Mouse (Mus musculus): Measurements from ENCODE around the gene Myl6b. TPM values are rescaled to one million over a fixed set of nuclear protein-coding genes. Genes with fewer than 3 reads are reported as not detected.

Gene Myl6b
- polyA plus RNA-seq, 1 experiment from 2014 or later: 5.7 TPM

DNA sequence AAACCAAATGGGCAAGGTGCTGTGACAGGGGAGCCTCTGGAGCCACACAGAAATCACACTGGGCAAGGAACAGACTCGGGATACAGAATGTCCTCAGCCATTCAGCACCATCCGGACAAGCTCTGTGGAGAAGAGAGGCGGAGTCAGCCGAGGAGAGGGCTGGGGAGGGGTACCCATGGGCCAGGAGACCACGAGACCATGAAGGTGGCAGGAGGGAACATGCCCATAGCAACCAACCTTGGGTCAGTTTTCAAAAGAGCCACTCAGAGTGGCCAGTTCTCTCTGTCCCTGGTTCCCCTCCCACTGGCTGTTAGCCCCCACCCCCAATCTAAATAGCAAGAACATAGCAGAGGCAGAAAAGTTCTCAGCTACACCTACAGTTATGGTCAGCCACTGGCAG is 7.6 kb downstream of the Myl6b start:
- WGBS: 48% methylated on average over 5 of the region's 5 CpGs
- peaks cover 45% of the 10 kb centered on the region for H3K4me1 ChIP-seq (replicated peaks)
- peaks cover 52% of the 10 kb centered on the region for H3K36me3 ChIP-seq
- no peak for ATAC-seq (ENCODE audit: low FRiP score, low read depth)
- no peaks in the 10 kb centered on the region for H3K27me3 ChIP-seq
- peak overlapping the region; percentile 98; the same call in 1 of the 2 replicates for H3K27ac ChIP-seq (replicated peaks)
- H3K4me2 ChIP-seq: peak overlapping the region; percentile 86
- peak overlapping the region; percentile 0; the same call in 1 of the 2 replicates for H3K9ac ChIP-seq
- H3K4me3 ChIP-seq: no peak overlapping the region
- no peaks in the 10 kb centered on the region for H3K9me3 ChIP-seq

DNA sequence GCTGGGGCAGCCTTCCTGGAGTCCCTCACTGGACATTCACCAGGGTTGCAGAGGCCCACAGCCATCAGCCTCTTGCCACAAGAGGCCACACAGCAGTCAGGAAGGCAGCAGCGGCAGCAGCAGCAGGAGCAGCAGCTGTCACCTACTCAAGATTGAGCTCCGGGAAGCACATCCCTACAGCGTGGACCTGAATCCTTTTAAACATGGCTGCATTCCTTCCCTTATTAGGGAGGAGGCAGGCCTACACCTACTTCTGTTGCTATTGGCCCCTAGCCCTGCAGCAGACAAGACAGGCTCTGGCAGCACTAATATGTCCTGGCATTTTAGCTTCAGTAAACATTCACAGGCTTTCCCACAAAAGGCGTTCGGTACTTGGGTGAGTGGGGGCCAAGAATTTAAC is 8.3 kb downstream of the Myl6b start:
- no peak overlapping the region for H3K4me2 ChIP-seq
- peaks cover 58% of the 10 kb centered on the region for H3K36me3 ChIP-seq
- H3K27ac ChIP-seq (replicated peaks): peak overlapping the region; percentile 45; the same call in 1 of the 2 replicates
- H3K4me3 ChIP-seq: 0 out of 2 replicates have a peak overlapping the region, but pooled peaks have one; percentile 6
- WGBS: 67% methylated on average over 5 of the region's 5 CpGs
- no peak for ATAC-seq (ENCODE audit: low FRiP score, low read depth)
- no peaks in the 10 kb centered on the region for H3K27me3 ChIP-seq
- no peaks in the 10 kb centered on the region for H3K9me3 ChIP-seq
- H3K9ac ChIP-seq: no peak overlapping the region
- peaks cover 42% of the 10 kb centered on the region for H3K4me1 ChIP-seq (replicated peaks)

DNA sequence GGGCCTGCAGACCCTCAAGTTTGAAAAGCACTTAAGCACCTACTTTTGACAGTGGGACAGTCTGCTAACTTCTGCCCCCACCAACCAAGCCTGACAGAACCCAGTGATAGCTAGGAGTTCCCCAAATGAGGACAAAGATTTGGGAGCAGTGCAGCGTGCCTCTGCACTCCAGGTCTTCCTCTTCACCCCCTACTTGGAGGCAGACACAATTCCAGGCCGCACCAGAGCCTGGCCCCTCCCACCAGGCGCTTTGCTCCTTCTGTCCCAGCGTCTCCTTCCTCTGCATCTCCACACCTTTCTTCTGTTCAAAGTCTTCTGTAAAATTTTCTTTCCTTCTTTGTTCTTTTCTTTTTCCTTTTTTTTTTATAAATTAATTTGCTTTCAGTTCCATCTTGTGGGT is 8.7 kb downstream of the Myl6b start:
- Histone ChIP-seq H3K9me3 (no peaks in the 10 kb centered on the region), H3K4me1 (replicated peaks) (peaks cover 38% of the 10 kb centered on the region), H3K4me2 (no peak overlapping the region), H3K27ac (replicated peaks) (peak overlapping the region; percentile 49; the same call in 1 of the 2 replicates), H3K27me3 (no peaks in the 10 kb centered on the region), H3K9ac (no peak overlapping the region), H3K4me3 (0 out of 2 replicates have a peak overlapping the region, but pooled peaks have one; percentile 6), H3K36me3 (peaks cover 59% of the 10 kb centered on the region)
- no peak for ATAC-seq (ENCODE audit: low FRiP score, low read depth)
- WGBS: 67% methylated on average over 4 of the region's 4 CpGs

DNA sequence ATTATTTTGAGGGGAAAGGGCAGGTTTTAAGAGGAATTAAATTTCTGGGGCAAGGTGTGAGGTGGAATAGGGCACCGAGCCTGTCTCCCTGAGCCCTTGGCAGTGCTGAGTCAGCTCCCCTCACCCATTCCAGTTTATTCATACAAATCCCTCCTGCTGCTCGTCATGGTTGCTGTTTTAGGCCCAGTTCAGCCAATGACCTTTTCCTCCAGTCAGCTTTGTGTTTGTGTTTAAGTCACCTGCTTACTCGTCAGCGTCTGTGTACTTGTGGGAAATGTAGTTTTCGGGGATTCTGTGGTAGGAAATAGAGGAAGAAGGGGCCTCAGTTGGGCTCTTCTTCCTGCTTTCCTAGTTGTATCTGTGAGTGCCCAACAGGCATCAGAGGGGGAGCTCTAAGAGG is 9.1 kb downstream of the Myl6b start:
- Histone ChIP-seq H3K27me3 (no peaks in the 10 kb centered on the region), H3K36me3 (peaks cover 63% of the 10 kb centered on the region), H3K4me2 (no peak overlapping the region), H3K9me3 (no peaks in the 10 kb centered on the region), H3K27ac (replicated peaks) (peak overlapping the region; percentile 49), H3K9ac (no peak overlapping the region), H3K4me1 (replicated peaks) (peaks cover 34% of the 10 kb centered on the region), H3K4me3 (no peak overlapping the region)
- no peak for ATAC-seq (ENCODE audit: low FRiP score, low read depth)
- 59% methylated on average over 5 of the region's 5 CpGs for WGBS

DNA sequence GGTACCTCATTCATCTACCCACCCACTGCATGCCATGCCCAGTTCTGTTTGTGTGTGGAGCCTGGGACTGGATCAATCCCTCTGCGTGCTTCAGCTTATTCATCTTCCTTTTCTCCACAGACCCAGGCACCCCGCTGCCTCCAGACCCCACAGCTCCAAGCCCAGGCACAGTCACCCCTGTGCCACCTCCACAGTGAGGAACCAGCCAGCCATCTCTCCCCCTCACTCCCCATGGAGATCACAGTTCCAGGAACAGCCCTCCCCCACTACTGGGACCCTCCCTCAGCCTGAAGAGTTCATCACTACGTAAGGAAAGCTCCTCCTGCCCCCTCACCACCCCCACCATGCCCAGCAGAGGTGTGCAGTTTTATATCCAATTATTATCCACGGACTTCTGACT is 9.7 kb downstream of the Myl6b start:
- no peak overlapping the region for H3K4me2 ChIP-seq
- H3K36me3 ChIP-seq: peaks cover 69% of the 10 kb centered on the region
- WGBS: 81% methylated on average over 4 of the region's 4 CpGs
- no peak overlapping the region for H3K27ac ChIP-seq (replicated peaks)
- no peaks in the 10 kb centered on the region for H3K27me3 ChIP-seq
- no peaks in the 10 kb centered on the region for H3K9me3 ChIP-seq
- H3K4me1 ChIP-seq (replicated peaks): peaks cover 33% of the 10 kb centered on the region
- H3K9ac ChIP-seq: no peak overlapping the region
- ATAC-seq (ENCODE audit: low FRiP score, low read depth): no peak
- no peak overlapping the region for H3K4me3 ChIP-seq

DNA sequence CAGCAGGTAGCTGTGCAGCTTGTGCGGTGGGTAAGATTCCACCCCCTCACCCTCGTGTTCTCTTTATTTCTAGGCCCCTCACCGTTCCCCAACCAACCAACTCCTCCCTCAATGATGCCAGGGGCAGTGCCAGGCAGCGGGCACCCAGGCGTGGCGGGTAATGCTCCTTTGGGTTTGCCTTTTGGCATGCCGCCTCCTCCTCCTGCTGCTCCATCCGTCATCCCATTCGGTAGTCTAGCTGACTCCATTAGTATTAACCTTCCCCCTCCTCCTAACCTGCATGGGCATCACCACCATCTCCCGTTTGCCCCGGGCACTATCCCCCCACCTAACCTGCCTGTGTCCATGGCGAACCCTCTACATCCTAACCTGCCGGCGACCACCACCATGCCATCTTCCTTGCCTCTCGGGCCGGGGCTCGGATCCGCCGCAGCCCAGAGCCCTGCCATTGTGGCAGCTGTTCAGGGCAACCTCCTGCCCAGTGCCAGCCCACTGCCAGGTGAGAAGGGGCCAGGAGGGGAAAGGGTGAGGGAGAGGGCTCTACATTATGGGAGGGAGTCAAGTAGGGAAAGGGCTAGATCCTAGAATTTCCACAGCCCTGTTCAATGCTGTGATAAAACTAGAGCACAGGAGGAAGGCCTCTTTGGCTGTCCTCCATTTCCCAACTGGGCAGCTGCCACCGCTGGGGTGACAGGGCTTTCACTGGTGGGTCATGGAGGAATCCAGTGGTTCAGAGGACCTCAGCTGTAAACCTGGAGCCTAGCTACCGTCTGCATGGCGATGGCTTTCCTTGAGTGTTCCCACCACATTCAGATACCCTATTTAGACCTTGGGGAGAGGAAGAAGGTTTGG is 10.4 kb downstream of the Myl6b start:
- peaks cover 33% of the 10 kb centered on the region for H3K4me1 ChIP-seq (replicated peaks)
- no peak overlapping the region for H3K9ac ChIP-seq
- no peak overlapping the region for H3K27ac ChIP-seq (replicated peaks)
- H3K36me3 ChIP-seq: peaks cover 75% of the 10 kb centered on the region
- no peak overlapping the region for H3K4me3 ChIP-seq
- 82% methylated on average over 22 of the region's 22 CpGs for WGBS
- ATAC-seq (ENCODE audit: low FRiP score, low read depth): no peak
- no peaks in the 10 kb centered on the region for H3K27me3 ChIP-seq
- H3K4me2 ChIP-seq: no peak overlapping the region
- H3K9me3 ChIP-seq: no peaks in the 10 kb centered on the region

DNA sequence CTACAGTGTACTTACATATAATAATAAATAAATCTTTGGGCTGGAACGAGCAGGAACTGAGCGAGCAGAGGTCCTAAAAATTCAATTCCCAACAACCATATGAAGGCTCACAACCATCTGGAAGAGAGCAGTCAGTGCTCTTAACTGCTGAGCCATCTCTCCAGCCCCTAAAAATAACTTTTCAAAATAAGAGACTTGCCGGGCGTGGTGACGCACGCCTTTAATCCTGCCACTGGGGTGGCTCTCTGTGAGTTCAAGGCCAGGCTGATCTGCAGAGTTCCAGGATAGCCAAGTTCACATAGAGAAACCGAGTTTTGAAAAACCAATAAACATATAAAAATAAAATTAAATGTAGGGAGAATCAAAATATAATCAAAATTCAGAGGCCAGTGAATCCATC is 12.1 kb downstream of the Myl6b start:
- Histone ChIP-seq H3K4me3 (no peak overlapping the region), H3K27ac (replicated peaks) (no peak overlapping the region), H3K4me1 (replicated peaks) (peaks cover 19% of the 10 kb centered on the region), H3K27me3 (no peaks in the 10 kb centered on the region), H3K9me3 (no peaks in the 10 kb centered on the region), H3K9ac (no peak overlapping the region), H3K36me3 (peaks cover 92% of the 10 kb centered on the region), H3K4me2 (no peak overlapping the region)
- WGBS: 91% methylated on average over 7 of the region's 7 CpGs
- ATAC-seq (ENCODE audit: low FRiP score, low read depth): no peak

DNA sequence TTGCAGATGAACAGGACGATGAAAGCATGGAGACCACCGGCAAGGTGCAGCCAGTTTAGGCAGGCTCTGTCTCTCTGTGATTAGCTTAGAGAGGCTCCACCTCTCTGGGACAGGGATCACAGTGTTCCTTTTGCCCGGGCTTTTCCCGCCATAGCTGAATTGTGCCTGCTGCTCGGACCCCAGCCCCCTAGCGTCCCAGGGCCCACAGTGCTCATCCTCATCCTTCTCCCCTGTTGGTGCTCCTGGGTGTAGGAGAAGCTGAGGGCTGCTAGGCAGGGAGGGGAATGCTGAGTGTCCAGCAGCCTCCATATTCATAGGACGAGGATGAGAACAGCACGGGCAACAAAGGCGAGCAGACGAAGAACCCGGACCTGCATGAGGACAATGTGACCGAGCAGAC is 24.1 kb downstream of the Myl6b start:
- H3K4me2 ChIP-seq: no peak overlapping the region
- no peaks in the 10 kb centered on the region for H3K4me1 ChIP-seq (replicated peaks)
- H3K4me3 ChIP-seq: no peak overlapping the region
- H3K36me3 ChIP-seq: peaks cover 85% of the 10 kb centered on the region
- 90% methylated on average over 12 of the region's 12 CpGs for WGBS
- no peaks in the 10 kb centered on the region for H3K27me3 ChIP-seq
- no peak overlapping the region for H3K27ac ChIP-seq (replicated peaks)
- no peaks in the 10 kb centered on the region for H3K9me3 ChIP-seq
- ATAC-seq (ENCODE audit: low FRiP score, low read depth): no peak
- no peak overlapping the region for H3K9ac ChIP-seq

DNA sequence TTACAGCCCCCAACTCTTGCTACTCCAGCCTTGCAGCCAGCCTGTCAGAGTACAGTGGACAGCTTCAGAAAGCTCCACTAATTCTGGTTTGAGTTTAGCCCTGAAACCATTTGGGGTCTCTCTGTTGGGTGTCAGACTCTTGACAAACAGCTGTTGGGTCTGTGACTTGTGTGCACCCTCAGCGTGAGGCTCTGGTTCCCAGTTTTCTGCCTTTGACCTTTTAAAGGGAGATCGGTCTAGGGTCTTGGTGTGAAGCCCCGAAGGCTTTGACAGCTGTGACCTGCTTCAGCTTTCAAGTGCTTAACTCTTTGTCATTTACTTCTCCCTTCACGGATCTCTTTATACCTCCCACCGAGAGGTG is 38.2 kb downstream of the Myl6b start:
- no peaks in the 10 kb centered on the region for H3K9me3 ChIP-seq
- no peak for ATAC-seq (ENCODE audit: low FRiP score, low read depth)
- H3K27ac ChIP-seq (replicated peaks): peak overlapping the region; percentile 98
- peak overlapping the region; percentile 89 for H3K4me2 ChIP-seq
- H3K36me3 ChIP-seq: peaks cover 34% of the 10 kb centered on the region
- no peaks in the 10 kb centered on the region for H3K27me3 ChIP-seq
- peak overlapping the region; percentile 98 for H3K9ac ChIP-seq
- peak overlapping the region; percentile 76 for H3K4me3 ChIP-seq
- 4% methylated on average over 5 of the region's 5 CpGs for WGBS
- H3K4me1 ChIP-seq (replicated peaks): peaks cover 19% of the 10 kb centered on the region

DNA sequence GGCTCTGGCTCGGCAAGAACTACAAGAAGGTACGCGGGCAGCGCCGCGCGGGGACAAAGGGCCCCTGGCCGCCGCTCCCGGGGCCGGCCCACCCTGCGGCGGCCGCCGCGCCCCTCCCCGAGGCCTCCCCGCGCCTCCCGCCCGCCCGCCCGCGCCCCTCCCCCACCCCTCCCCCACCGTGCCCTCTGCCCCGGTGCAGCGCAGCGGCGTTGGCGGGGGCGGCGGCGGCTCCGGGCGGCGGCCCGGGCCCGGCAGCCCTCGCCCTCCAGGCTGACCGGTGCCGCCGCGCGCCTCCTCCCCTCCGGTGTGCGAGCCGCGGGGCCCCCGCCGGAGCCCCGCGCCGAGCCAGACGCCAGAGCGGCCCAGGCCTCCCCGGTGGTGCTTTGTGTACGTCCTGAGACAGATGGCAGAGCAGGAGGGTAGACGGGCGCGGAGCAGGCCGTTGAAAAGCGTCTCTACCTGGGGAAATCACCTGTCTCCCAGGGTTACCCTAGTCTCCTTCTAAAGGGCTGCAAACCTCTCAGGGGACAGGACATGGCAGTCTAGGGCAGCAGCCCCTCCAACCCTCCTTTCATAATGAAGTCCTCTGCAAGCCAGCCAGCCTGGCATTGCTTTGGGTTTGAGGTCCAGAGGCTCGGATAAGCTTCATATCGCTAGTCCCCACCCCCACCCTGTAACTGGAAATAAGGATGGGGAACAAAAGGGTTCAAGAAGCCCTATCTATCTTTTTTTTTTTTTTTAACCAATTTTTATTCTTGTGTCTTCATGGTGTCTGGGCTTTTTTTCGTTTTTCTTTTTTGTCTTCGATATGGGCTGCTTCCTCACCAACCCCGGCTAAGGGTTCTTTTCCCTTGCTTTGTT is 38.8 kb downstream of the Myl6b start:
- Histone ChIP-seq H3K27me3 (no peaks in the 10 kb centered on the region), H3K9ac (peak overlapping the region; percentile 98), H3K4me3 (peak overlapping the region; percentile 76), H3K4me2 (peak overlapping the region; percentile 89), H3K27ac (replicated peaks) (peak overlapping the region; percentile 98), H3K9me3 (no peaks in the 10 kb centered on the region), H3K4me1 (replicated peaks) (peaks cover 19% of the 10 kb centered on the region), H3K36me3 (peaks cover 29% of the 10 kb centered on the region)
- peak; percentile 61 for ATAC-seq (ENCODE audit: low FRiP score, low read depth)
- under 1% methylated on average over 15 of the region's 67 CpGs for WGBS

DNA sequence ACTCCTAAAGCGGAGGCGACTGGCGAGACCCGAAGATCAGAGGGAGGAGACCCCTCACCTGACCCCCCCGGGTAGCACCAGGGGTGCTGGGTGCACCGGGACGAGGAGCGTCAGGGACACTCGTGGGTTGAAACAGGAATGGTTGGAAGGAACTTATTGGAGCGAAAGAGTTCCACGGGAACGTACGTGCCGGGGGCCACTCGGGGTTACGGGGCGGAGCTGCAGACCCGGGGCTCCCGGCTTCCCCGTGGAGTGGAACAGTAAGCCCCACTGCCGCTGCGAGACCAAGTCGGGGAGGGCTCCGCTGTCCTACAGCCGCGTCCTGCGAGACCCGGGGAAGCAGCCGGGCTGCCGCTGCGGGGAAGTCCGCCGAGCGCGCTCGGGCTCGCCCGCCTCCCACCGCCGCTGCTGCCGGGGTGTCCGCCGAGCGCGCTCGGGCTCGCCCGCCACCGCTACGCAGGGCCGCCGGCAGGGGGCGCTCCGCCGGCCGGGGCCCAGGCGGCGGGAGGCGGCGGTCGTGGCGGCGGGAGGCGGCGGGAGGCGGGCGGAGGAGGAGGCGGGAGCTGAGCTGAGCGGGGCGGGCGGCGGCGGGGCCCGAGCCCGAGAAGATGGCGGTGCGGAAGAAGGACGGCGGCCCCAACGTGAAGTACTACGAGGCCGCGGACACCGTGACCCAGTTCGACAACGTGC is 39.6 kb downstream of the Myl6b start, which contains the start of gene Smarcc2:
Gene Smarcc2 (plus strand): TSS at position 530 of the 690 bp plus-strand sequence.
- Histone ChIP-seq H3K27ac (replicated peaks) (peak within 1 kb of the TSS; percentile 98), H3K4me1 (replicated peaks) (peaks cover 19% of the 10 kb centered on the region), H3K36me3 (peaks cover 22% of the 10 kb centered on the region), H3K4me2 (peak within 1 kb of the TSS; percentile 89), H3K9ac (peak within 1 kb of the TSS; percentile 98), H3K9me3 (no peaks in the 10 kb centered on the region), H3K27me3 (no peaks in the 10 kb centered on the region), H3K4me3 (peak within 1 kb of the TSS; percentile 76)
- peak; percentile 80 for ATAC-seq (ENCODE audit: low FRiP score, low read depth)
- WGBS: under 1% methylated on average over 68 of the region's 86 CpGs

Data from hindbrain, embryonic 15.5 days (tissue).